ENCODE assay signal across 9 mouse cellular contexts in genomic region chr12:103306720-103307119, GRCm38 (mm10). TPM values are rescaled to one million over a fixed set of nuclear protein-coding genes. Genes with fewer than 3 reads are reported as not detected.
DNase-seq lines count a peak whose midpoint lies in the region; ATAC-seq lines count a peak whose summit lies in the region.
"Had no signal": no experiment of that assay in that cellular context is flagged by ENCODE, and none has a peak within 500 bp of the region (broad histone marks: within the 10 kb centered on the region; RNA-seq: fewer than 3 reads in every experiment).

No protein-coding gene starts in this region.

- ATAC-seq in kidney, embryonic 14.5 days (ENCODE audit: low FRiP score, low TSS enrichment), result no peak

- no peak overlapping the region for H3K27ac ChIP-seq in kidney, embryonic 14.5 days (ENCODE audit: low read depth, low read length)
- H3K27ac ChIP-seq in embryonic facial prominence, embryonic 10.5 days (replicated peaks), result no peak overlapping the region

- no peak overlapping the region for H3K4me3 ChIP-seq in kidney, embryonic 14.5 days (ENCODE audit: low read length)
- no peak overlapping the region for H3K4me3 ChIP-seq in embryonic facial prominence, embryonic 10.5 days
- H3K4me3 ChIP-seq: erythroblast, embryonic 14.5 days had no signal

- no peaks in the 10 kb centered on the region for H3K27me3 ChIP-seq in kidney, embryonic 14.5 days (ENCODE audit: control insufficient read depth, insufficient read depth, low read length)
- H3K27me3 ChIP-seq in embryonic facial prominence, embryonic 10.5 days (replicated peaks; ENCODE audit: low read depth, poor library complexity, severe bottlenecking), result 0 out of 2 replicates have a peak, but pooled peaks cover 7% of the 10 kb centered on the region

- peak; percentile 60 to 63 for DNase-seq in adrenal gland, adult 18-20 months (ENCODE audit: low spot score in 2 of 2)
- no peak for DNase-seq in adrenal gland, adult 8-10 months
- DNase-seq in kidney, postnatal 14 days, result peak; percentile 37
- peak; percentile 35 for DNase-seq in CD4-positive helper T cell, adult 2 months (ENCODE audit: low read depth, low spot score)
- DNase-seq in embryonic facial prominence, embryonic 10.5 days (ENCODE audit: low spot score), result peak; percentile 73
- DNase-seq in lung, postnatal 14 days, result peak; percentile 63
- peak; percentile 41 to 49 for DNase-seq in thymus, postnatal 36 days

- 27% methylated on average over 3 of the region's 3 CpGs for WGBS in kidney, embryonic 14.5 days
- WGBS in embryonic facial prominence, embryonic 10.5 days, result 19% methylated on average over 3 of the region's 3 CpGs

- H3K9me3 ChIP-seq in kidney, embryonic 14.5 days (ENCODE audit: control insufficient read depth, low read length), result no peaks in the 10 kb centered on the region; the same call in 1 of the 2 replicates
- 0 out of 2 replicates have a peak, but pooled peaks cover 5% of the 10 kb centered on the region for H3K9me3 ChIP-seq in embryonic facial prominence, embryonic 10.5 days

- H3K4me1 ChIP-seq in kidney, embryonic 14.5 days (ENCODE audit: control insufficient read depth, insufficient read depth, low read length), result no peaks in the 10 kb centered on the region
- peaks cover 5% of the 10 kb centered on the region for H3K4me1 ChIP-seq in embryonic facial prominence, embryonic 10.5 days

- no peaks in the 10 kb centered on the region for H3K36me3 ChIP-seq in kidney, embryonic 14.5 days (ENCODE audit: control insufficient read depth, insufficient read depth, low read length)
- H3K36me3 ChIP-seq in embryonic facial prominence, embryonic 10.5 days (replicated peaks), result no peaks in the 10 kb centered on the region

- no peak overlapping the region for H3K4me2 ChIP-seq in kidney, embryonic 14.5 days (replicated peaks; ENCODE audit: low read depth, low read length)

- H3K9ac ChIP-seq in kidney, embryonic 14.5 days (ENCODE audit: low read depth, low read length), result no peak overlapping the region

RNA-seq across cellular contexts. Expression of gene Fam181a, which starts 4.1 kb away (rescaled TPM):
- total RNA-seq in adrenal gland, adult 18-20 months (2021), result not detected
- total RNA-seq in adrenal gland, adult 8-10 months (2022), result not detected
- not detected in 2 replicates for polyA plus RNA-seq in kidney, embryonic 14.5 days (2014; fragmentation: Nextera tagmentation; extraction: Ambion mirVana)
- 3.6 and 9.3 TPM in 2 replicates for polyA plus RNA-seq in embryonic facial prominence, embryonic 10.5 days (2016; fragmentation: Nextera tagmentation; extraction: Ambion mirVana)
- polyA plus RNA-seq: erythroblast, embryonic 14.5 days had no signal

RNA-seq across cellular contexts. Expression of gene Asb2, which starts 49.1 kb away (rescaled TPM):
- total RNA-seq in adrenal gland, adult 18-20 months (2021), result 1 to 10 TPM in 1 of 2 experiments, under 1 TPM in 1; 0.66 to 1.4 TPM
- 1 to 10 TPM in 1 of 4 experiments, under 1 TPM in 3; 0.74 to 1.5 (median 0.83) TPM for total RNA-seq in adrenal gland, adult 8-10 months (2022)
- polyA plus RNA-seq in kidney, embryonic 14.5 days (2014; fragmentation: Nextera tagmentation; extraction: Ambion mirVana), result 1.0 and 1.2 TPM in 2 replicates
- 0.51 and 0.75 TPM in 2 replicates for polyA plus RNA-seq in embryonic facial prominence, embryonic 10.5 days (2016; fragmentation: Nextera tagmentation; extraction: Ambion mirVana)
